Mouse (Mus musculus): Measurements from ENCODE around the gene Klhl2. TPM values are rescaled to one million over a fixed set of nuclear protein-coding genes. Genes with fewer than 3 reads are reported as not detected.

Gene Klhl2
- polyA plus RNA-seq, 1 experiment from 2014 or later, result 11.4 TPM

DNA sequence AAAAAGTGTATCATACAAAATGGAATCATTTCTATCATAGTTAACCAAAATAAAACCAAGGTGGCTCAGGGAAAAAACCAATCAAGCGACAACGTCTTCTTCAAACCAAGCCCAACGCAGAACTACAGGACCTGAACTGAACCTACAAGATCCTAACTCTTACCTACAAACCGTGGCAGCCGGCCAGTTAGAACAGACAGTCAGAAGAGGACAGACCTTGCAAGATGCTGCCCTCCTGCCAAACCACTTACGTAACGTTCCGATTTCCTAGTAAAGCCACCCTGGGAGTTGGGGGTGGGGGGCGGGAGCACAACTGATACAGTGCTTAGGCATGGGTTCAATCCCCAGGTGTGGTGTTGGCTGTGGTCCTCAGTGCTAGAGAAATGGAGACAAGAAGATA, 82.8 kb downstream of the Klhl2 start:
- H3K4me2 ChIP-seq (replicated peaks), result no peak overlapping the region
- 94% methylated on average over 9 of the region's 9 CpGs for WGBS
- no peaks in the 10 kb centered on the region for H3K36me3 ChIP-seq
- no peaks in the 10 kb centered on the region for H3K9me3 ChIP-seq (replicated peaks)
- no peak overlapping the region for H3K4me3 ChIP-seq (replicated peaks)
- H3K4me1 ChIP-seq, result no peaks in the 10 kb centered on the region
- H3K27me3 ChIP-seq, result no peaks in the 10 kb centered on the region
- no peak overlapping the region for H3K27ac ChIP-seq (replicated peaks)
- H3K9ac ChIP-seq, result no peak overlapping the region
- no peak for ATAC-seq (ENCODE audit: insufficient number of reproducible peaks, low FRiP score, low TSS enrichment, low read depth)

GRCm38 (mm10) chr8:64764075-64764474, 85.7 kb downstream of the Klhl2 start:
- 83% methylated on average over 9 of the region's 9 CpGs for WGBS
- no peak for ATAC-seq (ENCODE audit: insufficient number of reproducible peaks, low FRiP score, low TSS enrichment, low read depth)
- H3K36me3 ChIP-seq, result no peaks in the 10 kb centered on the region
- H3K4me1 ChIP-seq, result no peaks in the 10 kb centered on the region
- H3K27me3 ChIP-seq, result no peaks in the 10 kb centered on the region
- H3K27ac ChIP-seq (replicated peaks), result no peak overlapping the region
- H3K4me3 ChIP-seq (replicated peaks), result no peak overlapping the region
- H3K4me2 ChIP-seq (replicated peaks), result no peak overlapping the region
- no peak overlapping the region for H3K9ac ChIP-seq
- no peaks in the 10 kb centered on the region for H3K9me3 ChIP-seq (replicated peaks)

DNA sequence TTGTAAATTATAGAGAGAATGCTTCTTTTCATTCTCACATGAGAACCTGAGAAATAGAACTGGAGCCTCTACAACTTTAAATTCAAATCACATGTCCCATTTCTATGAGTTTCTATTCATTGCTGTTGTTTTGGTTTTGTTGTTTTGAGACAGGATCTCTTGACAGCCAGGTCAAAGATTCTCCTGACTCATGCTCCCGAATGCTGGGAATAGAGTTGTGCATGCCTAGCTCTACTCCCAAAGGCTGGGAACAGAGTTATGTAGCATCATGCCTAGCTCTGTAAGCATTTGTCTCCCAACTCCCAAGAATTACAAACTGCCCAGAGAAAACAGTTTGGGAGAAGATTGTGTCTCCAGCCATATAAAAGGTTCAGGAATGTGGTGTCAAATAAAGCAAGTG, 87.1 kb downstream of the Klhl2 start:
- H3K4me2 ChIP-seq (replicated peaks), result no peak overlapping the region
- WGBS, result 79% methylated on average over 1 of the region's 1 CpGs
- H3K27me3 ChIP-seq, result no peaks in the 10 kb centered on the region
- peaks cover 5% of the 10 kb centered on the region; the same call in 1 of the 2 replicates for H3K36me3 ChIP-seq
- no peak overlapping the region for H3K27ac ChIP-seq (replicated peaks)
- H3K9me3 ChIP-seq (replicated peaks), result no peaks in the 10 kb centered on the region
- ATAC-seq (ENCODE audit: insufficient number of reproducible peaks, low FRiP score, low TSS enrichment, low read depth), result no peak
- no peaks in the 10 kb centered on the region for H3K4me1 ChIP-seq
- no peak overlapping the region for H3K4me3 ChIP-seq (replicated peaks)
- H3K9ac ChIP-seq, result no peak overlapping the region

DNA sequence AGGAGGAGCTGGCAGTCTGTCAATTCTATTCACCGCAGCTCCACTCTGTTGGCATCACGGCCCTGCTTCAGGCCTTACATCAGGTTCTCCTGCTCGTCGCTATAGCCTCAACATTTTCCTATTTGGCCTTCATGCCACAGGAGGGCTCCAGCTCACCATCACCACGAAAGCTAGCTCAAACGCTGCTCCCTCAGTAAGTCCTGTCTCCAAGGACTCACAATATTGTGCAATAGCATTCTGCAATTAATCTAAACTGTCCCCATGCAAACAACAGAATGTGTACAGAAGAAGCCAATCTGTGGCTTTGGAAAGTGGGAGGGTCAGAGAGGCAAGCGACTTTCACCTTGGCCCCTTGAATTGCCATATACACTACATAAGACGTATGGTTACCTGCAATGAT, 88.4 kb downstream of the Klhl2 start:
- Histone ChIP-seq H3K36me3 (peaks cover 6% of the 10 kb centered on the region; the same call in 1 of the 2 replicates), H3K4me2 (replicated peaks) (no peak overlapping the region), H3K9me3 (replicated peaks) (no peaks in the 10 kb centered on the region), H3K27ac (replicated peaks) (no peak overlapping the region), H3K4me1 (no peaks in the 10 kb centered on the region), H3K4me3 (replicated peaks) (no peak overlapping the region), H3K9ac (no peak overlapping the region), H3K27me3 (no peaks in the 10 kb centered on the region)
- no peak for ATAC-seq (ENCODE audit: insufficient number of reproducible peaks, low FRiP score, low TSS enrichment, low read depth)
- 71% methylated on average over 8 of the region's 8 CpGs for WGBS

GRCm38 (mm10) chr8:64757956-64758355, 91.9 kb downstream of the Klhl2 start:
- H3K36me3 ChIP-seq, result peaks cover 12% of the 10 kb centered on the region; the same call in 1 of the 2 replicates
- no peaks in the 10 kb centered on the region for H3K4me1 ChIP-seq
- H3K27ac ChIP-seq (replicated peaks), result no peak overlapping the region
- H3K27me3 ChIP-seq, result no peaks in the 10 kb centered on the region
- no peak for ATAC-seq (ENCODE audit: insufficient number of reproducible peaks, low FRiP score, low TSS enrichment, low read depth)
- no peaks in the 10 kb centered on the region for H3K9me3 ChIP-seq (replicated peaks)
- WGBS, result 95% methylated on average over 15 of the region's 15 CpGs
- H3K4me2 ChIP-seq (replicated peaks), result no peak overlapping the region
- no peak overlapping the region for H3K4me3 ChIP-seq (replicated peaks)
- H3K9ac ChIP-seq, result no peak overlapping the region

DNA sequence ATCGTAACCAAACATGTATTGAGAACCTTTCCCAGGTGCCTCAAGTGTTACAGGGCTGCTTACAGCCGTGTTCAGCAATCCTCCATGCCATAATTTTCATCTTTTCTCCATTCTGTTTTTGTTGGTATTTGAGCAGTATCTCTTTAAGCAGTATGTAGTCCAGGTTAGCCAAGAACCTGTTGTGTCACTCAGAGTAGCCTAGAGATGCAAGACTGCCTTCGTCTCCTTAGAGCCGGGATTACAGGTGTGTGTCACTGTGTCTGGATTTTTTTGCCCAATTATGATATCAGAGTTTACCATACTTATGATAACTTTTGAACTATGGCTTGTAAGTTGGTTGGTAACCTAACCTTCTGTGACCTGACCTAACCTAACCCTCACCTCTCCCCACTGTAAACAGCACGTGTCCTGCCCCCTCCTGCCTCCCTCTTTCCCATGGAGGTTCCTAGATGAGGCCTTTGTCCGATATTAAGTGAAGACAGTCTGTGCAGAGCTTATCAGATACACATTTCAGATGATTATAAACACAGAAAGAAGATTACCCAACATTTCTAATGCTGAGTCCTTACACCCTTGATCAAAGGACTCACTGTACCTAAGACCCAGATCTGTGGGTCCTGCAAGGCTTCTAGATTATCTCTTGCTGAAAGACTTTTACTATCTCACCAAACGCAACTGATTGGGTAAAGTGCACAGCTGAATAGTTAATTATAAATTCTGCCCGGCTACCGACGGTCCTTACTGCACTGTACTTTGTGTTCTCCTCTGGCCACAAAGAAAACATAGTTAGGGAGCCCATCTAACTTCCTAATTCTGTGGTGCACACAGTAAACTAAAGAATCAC, 103.4 kb downstream of the Klhl2 start:
- WGBS, result 86% methylated on average over 10 of the region's 10 CpGs
- ATAC-seq (ENCODE audit: insufficient number of reproducible peaks, low FRiP score, low TSS enrichment, low read depth), result no peak
- no peak overlapping the region for H3K27ac ChIP-seq (replicated peaks)
- H3K4me1 ChIP-seq, result no peaks in the 10 kb centered on the region
- no peaks in the 10 kb centered on the region for H3K27me3 ChIP-seq
- H3K9me3 ChIP-seq (replicated peaks), result no peaks in the 10 kb centered on the region
- no peak overlapping the region for H3K9ac ChIP-seq
- no peak overlapping the region for H3K4me2 ChIP-seq (replicated peaks)
- peaks cover 7% of the 10 kb centered on the region for H3K36me3 ChIP-seq
- no peak overlapping the region for H3K4me3 ChIP-seq (replicated peaks)

DNA sequence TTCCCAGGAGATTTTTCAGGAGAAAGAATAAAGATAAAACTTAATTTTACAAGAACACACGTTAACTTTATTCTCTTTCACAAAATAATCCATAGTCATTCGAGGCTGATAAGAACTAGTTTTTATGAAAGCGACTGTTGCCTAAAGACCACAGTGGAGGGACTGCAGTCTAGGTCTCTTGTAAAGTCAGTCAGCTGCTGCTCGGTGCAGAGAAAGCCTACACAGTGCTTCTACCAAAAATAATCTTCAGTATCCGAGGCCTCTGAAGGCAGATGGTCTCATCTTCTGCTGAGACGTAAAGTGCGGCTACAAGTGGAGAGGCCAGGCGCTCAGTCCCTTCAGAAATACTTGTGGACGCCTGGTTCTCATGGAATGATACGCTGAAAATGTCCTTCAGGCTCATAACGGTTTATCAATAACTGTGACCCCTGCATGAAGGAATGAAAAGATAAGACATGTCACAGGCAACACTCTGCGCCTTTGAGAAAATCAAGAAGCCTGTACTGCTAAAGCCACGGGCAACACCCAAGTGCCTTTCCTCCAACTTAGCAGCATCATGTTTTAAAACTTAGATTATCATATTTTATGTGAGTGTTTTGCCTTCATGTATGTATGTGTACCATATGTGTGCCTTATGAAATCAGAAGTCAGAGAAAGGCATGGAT, 109.1 kb downstream of the Klhl2 start:
- Histone ChIP-seq H3K36me3 (no peaks in the 10 kb centered on the region; the same call in 1 of the 2 replicates), H3K4me1 (no peaks in the 10 kb centered on the region), H3K9me3 (replicated peaks) (no peaks in the 10 kb centered on the region), H3K4me2 (replicated peaks) (no peak overlapping the region), H3K4me3 (replicated peaks) (no peak overlapping the region), H3K27me3 (no peaks in the 10 kb centered on the region), H3K27ac (replicated peaks) (no peak overlapping the region), H3K9ac (no peak overlapping the region)
- 89% methylated on average over 13 of the region's 13 CpGs for WGBS
- ATAC-seq (ENCODE audit: insufficient number of reproducible peaks, low FRiP score, low TSS enrichment, low read depth), result no peak

DNA sequence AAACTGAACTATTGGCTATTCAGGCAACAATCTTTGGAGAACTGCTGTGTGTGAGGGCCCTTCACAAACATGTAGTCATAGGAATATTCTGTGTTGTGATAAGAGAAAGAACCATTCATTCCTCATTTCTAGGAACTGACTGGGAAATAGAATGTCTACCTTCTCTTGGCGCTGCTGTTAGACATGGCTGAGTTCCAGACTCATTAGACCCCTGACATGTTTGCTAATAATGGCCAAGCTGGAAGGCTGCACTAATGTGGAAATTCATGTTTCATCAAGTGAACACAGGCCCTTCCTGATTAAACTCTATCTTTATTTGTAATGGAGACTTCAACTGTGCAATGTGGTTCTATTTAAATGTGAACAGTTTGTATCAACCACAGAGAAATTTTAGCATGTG, 110.9 kb downstream of the Klhl2 start:
- no peak overlapping the region for H3K27ac ChIP-seq (replicated peaks)
- H3K4me1 ChIP-seq, result no peaks in the 10 kb centered on the region
- no peak overlapping the region for H3K9ac ChIP-seq
- no peaks in the 10 kb centered on the region for H3K9me3 ChIP-seq (replicated peaks)
- 46% methylated on average over 1 of the region's 1 CpGs for WGBS
- no peak for ATAC-seq (ENCODE audit: insufficient number of reproducible peaks, low FRiP score, low TSS enrichment, low read depth)
- no peak overlapping the region for H3K4me2 ChIP-seq (replicated peaks)
- no peak overlapping the region for H3K4me3 ChIP-seq (replicated peaks)
- no peaks in the 10 kb centered on the region for H3K27me3 ChIP-seq
- H3K36me3 ChIP-seq, result no peaks in the 10 kb centered on the region; the same call in 1 of the 2 replicates

DNA sequence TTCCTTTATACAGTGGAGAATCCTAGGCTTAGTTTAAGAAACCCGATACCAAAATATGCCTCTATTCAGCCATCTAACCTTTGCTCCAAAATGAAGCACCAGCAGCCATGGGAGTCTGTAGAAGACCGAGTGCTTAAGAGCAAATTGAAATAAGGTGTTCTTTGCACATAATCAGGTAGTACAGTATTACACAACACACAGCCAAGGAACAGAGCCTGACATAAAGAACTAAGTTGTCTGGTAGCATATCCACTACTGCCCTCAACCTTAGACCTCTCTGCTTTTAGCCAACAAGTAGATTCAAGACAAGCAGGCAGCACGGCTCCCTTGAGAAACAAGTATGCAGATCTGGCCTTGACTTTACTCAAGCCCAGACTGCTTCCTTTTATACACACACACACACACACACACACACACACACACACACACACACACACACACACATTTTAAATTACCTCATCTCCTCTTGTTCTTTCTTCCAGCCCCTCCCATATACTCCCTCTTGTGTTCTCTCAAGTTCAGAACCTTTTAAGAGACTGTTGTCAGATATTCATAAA, 113.0 kb downstream of the Klhl2 start:
- no peak overlapping the region for H3K4me3 ChIP-seq (replicated peaks)
- H3K9me3 ChIP-seq (replicated peaks), result no peaks in the 10 kb centered on the region
- no peak for ATAC-seq (ENCODE audit: insufficient number of reproducible peaks, low FRiP score, low TSS enrichment, low read depth)
- no peak overlapping the region for H3K4me2 ChIP-seq (replicated peaks)
- peaks cover 10% of the 10 kb centered on the region for H3K4me1 ChIP-seq
- no peak overlapping the region for H3K27ac ChIP-seq (replicated peaks)
- 66% methylated on average over 3 of the region's 3 CpGs for WGBS
- no peaks in the 10 kb centered on the region for H3K27me3 ChIP-seq
- H3K36me3 ChIP-seq, result no peaks in the 10 kb centered on the region
- no peak overlapping the region for H3K9ac ChIP-seq

DNA sequence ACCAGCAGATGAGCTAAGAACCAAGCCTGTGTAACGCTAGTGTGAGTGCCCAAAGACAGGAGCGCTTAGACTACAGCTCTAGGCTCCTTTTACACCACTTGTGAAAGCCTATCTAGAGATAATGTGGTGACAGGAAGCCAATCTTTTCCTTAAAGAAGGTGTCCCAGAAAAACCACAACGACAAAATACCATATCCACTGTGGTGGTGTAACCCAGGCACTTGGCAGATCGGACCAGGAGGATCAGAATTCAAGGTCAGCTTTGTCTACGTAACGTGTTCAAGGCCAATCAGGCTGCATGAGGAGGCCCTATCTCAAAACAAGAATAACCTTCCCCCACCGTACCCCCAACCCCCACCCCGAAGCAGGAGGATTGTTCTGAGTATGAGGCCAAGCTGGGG, 114.7 kb downstream of the Klhl2 start:
- Histone ChIP-seq H3K27ac (replicated peaks) (no peak overlapping the region), H3K4me3 (replicated peaks) (no peak overlapping the region), H3K9ac (no peak overlapping the region), H3K9me3 (replicated peaks) (no peaks in the 10 kb centered on the region), H3K4me2 (replicated peaks) (no peak overlapping the region), H3K36me3 (peaks cover 7% of the 10 kb centered on the region), H3K27me3 (no peaks in the 10 kb centered on the region), H3K4me1 (peaks cover 11% of the 10 kb centered on the region)
- ATAC-seq (ENCODE audit: insufficient number of reproducible peaks, low FRiP score, low TSS enrichment, low read depth), result no peak
- 77% methylated on average over 8 of the region's 8 CpGs for WGBS

GRCm38 (mm10) chr8:64733271-64733943, 116.4 kb downstream of the Klhl2 start, which contains the start of gene Msmo1:
TSS of gene Msmo1 (minus strand) at chr8:64733792.
- H3K4me2 ChIP-seq (replicated peaks), result peak within 1 kb of the TSS; percentile 65
- peak within 1 kb of the TSS; percentile 41; the same call in 1 of the 2 replicates for H3K9ac ChIP-seq
- peak; percentile 100 for ATAC-seq (ENCODE audit: insufficient number of reproducible peaks, low FRiP score, low TSS enrichment, low read depth)
- no peaks in the 10 kb centered on the region for H3K9me3 ChIP-seq (replicated peaks)
- under 1% methylated on average over 60 of the region's 60 CpGs for WGBS
- no peaks in the 10 kb centered on the region for H3K27me3 ChIP-seq
- H3K27ac ChIP-seq (replicated peaks), result peak within 1 kb of the TSS; percentile 68; the same call in 1 of the 2 replicates
- H3K4me1 ChIP-seq, result peaks cover 11% of the 10 kb centered on the region
- peak within 1 kb of the TSS; percentile 63 for H3K4me3 ChIP-seq (replicated peaks)
- peaks cover 9% of the 10 kb centered on the region for H3K36me3 ChIP-seq

Data from embryonic facial prominence, embryonic 15.5 days (tissue).